ENCODE assay signal across 13 mouse cellular contexts in the genomic region with DNA sequence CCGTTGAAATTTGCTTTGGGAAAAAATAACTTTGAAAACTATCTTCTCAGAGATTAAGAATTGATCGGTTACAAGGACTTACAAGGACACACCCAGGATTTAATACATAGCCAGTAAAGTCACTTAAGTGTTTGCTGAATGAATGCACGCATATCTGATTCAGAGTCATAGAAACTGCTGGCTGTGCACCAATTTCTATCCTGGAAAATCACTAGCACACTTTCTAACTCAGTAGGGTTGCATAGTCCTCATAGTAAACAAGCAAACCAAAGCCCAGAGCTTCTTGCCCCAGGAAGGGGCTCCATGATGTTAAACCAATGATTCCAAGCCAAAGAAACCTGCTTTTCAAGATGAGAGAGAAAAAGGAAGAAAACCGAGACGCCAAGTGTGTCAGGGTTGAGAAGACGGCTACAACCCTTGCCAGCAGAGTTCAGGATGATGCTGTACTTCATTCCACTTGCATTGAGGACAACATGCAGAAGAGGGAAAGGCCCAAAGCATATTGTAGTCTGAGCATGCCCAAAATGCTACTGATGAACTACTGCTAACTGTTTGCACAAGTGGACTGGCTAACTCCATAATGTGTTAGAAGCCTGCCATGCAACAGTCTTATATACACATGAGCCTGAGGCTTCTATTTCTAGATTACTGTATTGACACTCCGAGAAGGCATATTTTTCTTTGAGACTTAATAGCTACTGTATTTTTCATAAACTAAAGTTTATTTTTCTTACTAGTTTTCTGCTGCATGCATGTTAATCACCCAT.
DNase-seq lines count a peak whose midpoint lies in the region; ATAC-seq and TF ChIP-seq lines count a peak whose summit lies in the region.
"Had no signal": no experiment of that assay in that cellular context is flagged by ENCODE, and none has a peak within 500 bp of the region (broad histone marks: within the 10 kb centered on the region; RNA-seq: fewer than 3 reads in every experiment).

No protein-coding gene starts in this region.

- 85% methylated on average over 7 of the region's 7 CpGs for WGBS in forebrain, embryonic 13.5 days
- 70% methylated on average over 7 of the region's 7 CpGs for WGBS in hindbrain, embryonic 16.5 days
- WGBS in midbrain, postnatal 0 days = 67% methylated on average over 7 of the region's 7 CpGs

- 0 out of 2 replicates have a peak, but pooled peaks have one; percentile 28 for ATAC-seq in forebrain, embryonic 13.5 days
- no peak for ATAC-seq in hindbrain, embryonic 16.5 days
- no peak for ATAC-seq in midbrain, postnatal 0 days (ENCODE audit: low FRiP score)
- ATAC-seq: inflammation-experienced regulatory T-cells, adult 6 months had no signal

- H3K4me1 ChIP-seq in forebrain, embryonic 13.5 days = peaks cover 25% of the 10 kb centered on the region
- peaks cover 17% of the 10 kb centered on the region for H3K4me1 ChIP-seq in hindbrain, embryonic 16.5 days (ENCODE audit: control insufficient read depth, insufficient read depth, low read depth, low read length)
- peaks cover 22% of the 10 kb centered on the region; the same call in 1 of the 2 replicates for H3K4me1 ChIP-seq in midbrain, postnatal 0 days (ENCODE audit: insufficient read depth, low read length)
- H3K4me1 ChIP-seq: embryonic facial prominence, embryonic 15.5 days had no signal

- TF ChIP-seq CTCF in midbrain, postnatal 0 days (IDR thresholded peaks at IDR 0.05) = no peak

- peak overlapping the region; percentile 49 for H3K27ac ChIP-seq in forebrain, embryonic 13.5 days
- H3K27ac ChIP-seq in hindbrain, embryonic 16.5 days (ENCODE audit: low read depth, low read length) = peak overlapping the region; percentile 61
- H3K27ac ChIP-seq in midbrain, postnatal 0 days (ENCODE audit: low read depth, low read length) = peak overlapping the region; percentile 74
- H3K27ac ChIP-seq: embryonic facial prominence, embryonic 15.5 days had no signal

- no peaks in the 10 kb centered on the region for H3K36me3 ChIP-seq in forebrain, embryonic 13.5 days (ENCODE audit: poor library complexity, severe bottlenecking)
- H3K36me3 ChIP-seq in hindbrain, embryonic 16.5 days (ENCODE audit: control insufficient read depth, insufficient read depth, low read length) = no peaks in the 10 kb centered on the region
- H3K36me3 ChIP-seq in midbrain, postnatal 0 days (ENCODE audit: insufficient read depth, low read length) = no peaks in the 10 kb centered on the region
- H3K36me3 ChIP-seq: embryonic facial prominence, embryonic 15.5 days had no signal

- no peak overlapping the region for H3K4me3 ChIP-seq in forebrain, embryonic 13.5 days
- H3K4me3 ChIP-seq in hindbrain, embryonic 16.5 days (ENCODE audit: low read length) = no peak overlapping the region
- H3K4me3 ChIP-seq in midbrain, postnatal 0 days (ENCODE audit: low read depth, low read length) = no peak overlapping the region
- H3K4me3 ChIP-seq: embryonic facial prominence, embryonic 15.5 days; myocyte had no signal

- peak; percentile 27 for DNase-seq in heart, adult 11 months
- no peak for DNase-seq in heart, adult 18-20 months
- no peak for DNase-seq in midbrain, postnatal 0 days (ENCODE audit: low spot score)
- no peak for DNase-seq in gastrocnemius, adult 18-20 months (ENCODE audit: low spot score)
- DNase-seq in layer of hippocampus, postnatal 14 days (ENCODE audit: low spot score in 2 of 2) = no peak
- DNase-seq in gastrocnemius, adult 8-10 months (ENCODE audit: low spot score in 2 of 2) = no peak
- DNase-seq: cerebellum, adult 11 months; lung, adult 2 months had no signal

- H3K4me2 ChIP-seq in forebrain, embryonic 13.5 days = no peak overlapping the region
- H3K4me2 ChIP-seq in hindbrain, embryonic 16.5 days (ENCODE audit: low read length) = no peak overlapping the region
- H3K4me2 ChIP-seq in midbrain, postnatal 0 days (ENCODE audit: low read depth, low read length, poor library complexity, severe bottlenecking) = no peak overlapping the region
- H3K4me2 ChIP-seq: embryonic facial prominence, embryonic 15.5 days had no signal

- no peak overlapping the region for H3K9ac ChIP-seq in forebrain, embryonic 13.5 days
- H3K9ac ChIP-seq in hindbrain, embryonic 16.5 days (ENCODE audit: low read depth, low read length) = no peak overlapping the region
- no peak overlapping the region for H3K9ac ChIP-seq in midbrain, postnatal 0 days (replicated peaks; ENCODE audit: low read length, poor library complexity, severe bottlenecking)
- H3K9ac ChIP-seq: embryonic facial prominence, embryonic 15.5 days had no signal

- no peaks in the 10 kb centered on the region for H3K9me3 ChIP-seq in forebrain, embryonic 13.5 days (replicated peaks)
- no peaks in the 10 kb centered on the region for H3K9me3 ChIP-seq in hindbrain, embryonic 16.5 days (ENCODE audit: control insufficient read depth, low read length)
- H3K9me3 ChIP-seq in midbrain, postnatal 0 days (ENCODE audit: low read length) = no peaks in the 10 kb centered on the region
- H3K9me3 ChIP-seq: embryonic facial prominence, embryonic 15.5 days had no signal

- H3K27me3 ChIP-seq in forebrain, embryonic 13.5 days = no peaks in the 10 kb centered on the region
- no peaks in the 10 kb centered on the region for H3K27me3 ChIP-seq in hindbrain, embryonic 16.5 days (replicated peaks; ENCODE audit: control insufficient read depth, insufficient read depth, low read length)
- H3K27me3 ChIP-seq in midbrain, postnatal 0 days (ENCODE audit: insufficient read depth, low read length) = no peaks in the 10 kb centered on the region
- H3K27me3 ChIP-seq: embryonic facial prominence, embryonic 15.5 days had no signal
